Mouse (Mus musculus) v-Abl transformed pro-B cells (cell line): ENCODE data around the gene Tbc1d10a.
"Not testable (repeated sequence)": the region's sequence is repeated elsewhere in the genome, so short reads cannot be mapped to it uniquely, and the experiment has no call there.

Source experiments
- in situ Hi-C, 2 experiments: fragments of 400-800 bp; cut with MboI; formaldehyde crosslinking; loops; one replicate each; pipeline ENCODE4 v1.15.1; 2025; ENCODE audit not compliant: unreplicated experiment in 2 of 2

Tbc1d10a gene

DNA sequence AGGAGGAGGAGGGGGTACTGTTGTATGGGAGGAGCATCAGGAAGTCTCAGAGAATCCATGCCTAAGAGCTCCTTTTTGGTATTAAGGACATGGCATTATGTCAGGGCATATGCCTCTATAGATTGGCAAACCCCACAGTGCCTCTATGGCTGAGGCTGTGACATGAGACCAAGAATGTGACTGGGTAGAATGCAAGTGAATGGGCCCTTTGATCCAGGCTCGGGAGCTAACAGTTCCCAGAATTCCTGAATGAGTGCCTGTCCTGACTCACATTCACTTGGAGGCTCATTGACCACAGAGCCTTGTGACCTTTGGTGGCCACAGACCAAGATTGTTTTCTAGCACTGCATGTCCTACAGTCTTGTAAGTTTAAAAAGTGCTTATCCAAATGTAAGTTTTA lies 4.5 kb upstream of the Tbc1d10a start:
- in situ Hi-C loops = no loop called here

- in situ Hi-C loops = no loop called here
Measured at GRCm38 (mm10) chr11:4183511-4183910, 3.1 kb upstream of the Tbc1d10a start.

GRCm38 (mm10) chr11:4184251-4184952 lies 2.2 kb upstream of the Tbc1d10a start:
- in situ Hi-C loops = no loop called here

- in situ Hi-C loops = not testable (repeated sequence)
Measured at GRCm38 (mm10) chr11:4185480-4185879, 1.1 kb upstream of the Tbc1d10a start.

GRCm38 (mm10) chr11:4187318-4187700 lies 720 bp downstream of the Tbc1d10a start:
- in situ Hi-C loops = no loop called here

- in situ Hi-C loops = no loop called here
Measured at GRCm38 (mm10) chr11:4189182-4189581, 2.6 kb downstream of the Tbc1d10a start.

- in situ Hi-C loops = no loop called here
Measured at GRCm38 (mm10) chr11:4190677-4191076, 4.1 kb downstream of the Tbc1d10a start.

DNA sequence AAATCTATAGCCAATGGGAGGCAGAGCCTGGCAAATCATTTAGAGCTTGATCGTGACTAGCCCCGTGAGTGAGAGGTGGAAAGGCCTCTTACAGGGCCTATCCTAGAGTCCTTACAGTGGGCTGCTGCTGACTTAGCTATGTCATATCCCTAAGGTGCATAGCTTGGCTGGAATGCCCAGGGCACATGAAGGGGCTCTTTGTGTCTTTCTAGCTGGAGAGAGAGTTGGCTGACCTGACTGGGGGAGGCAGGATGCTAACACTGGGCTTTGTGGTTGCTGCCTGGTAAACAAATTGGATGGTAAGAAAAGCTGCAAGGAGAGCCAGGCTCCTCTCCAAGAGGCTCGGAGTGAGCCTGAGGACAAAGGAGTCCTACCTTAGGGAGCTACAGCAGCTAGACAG lies 6.2 kb downstream of the Tbc1d10a start:
- in situ Hi-C loops = no loop called here

DNA sequence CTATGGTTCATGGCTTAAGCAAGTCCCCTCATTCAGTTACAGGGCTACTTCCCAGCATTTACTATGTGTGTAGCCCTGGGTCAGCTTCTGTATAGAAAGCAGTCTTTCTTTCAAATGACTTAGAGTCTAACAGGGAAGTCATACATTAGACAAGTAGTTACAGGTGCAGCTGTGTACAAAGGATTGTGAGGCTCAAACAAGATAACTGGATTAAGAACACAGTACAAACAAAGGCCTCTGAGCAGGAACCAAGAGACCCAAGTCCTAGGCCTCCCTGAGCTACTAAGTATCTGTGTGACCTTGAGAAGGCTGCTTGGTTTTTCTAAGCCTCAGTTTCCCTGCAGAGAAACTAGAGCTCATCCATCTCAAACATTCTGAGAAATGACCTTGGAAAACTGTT lies 6.8 kb downstream of the Tbc1d10a start:
- in situ Hi-C loops = no loop called here

DNA sequence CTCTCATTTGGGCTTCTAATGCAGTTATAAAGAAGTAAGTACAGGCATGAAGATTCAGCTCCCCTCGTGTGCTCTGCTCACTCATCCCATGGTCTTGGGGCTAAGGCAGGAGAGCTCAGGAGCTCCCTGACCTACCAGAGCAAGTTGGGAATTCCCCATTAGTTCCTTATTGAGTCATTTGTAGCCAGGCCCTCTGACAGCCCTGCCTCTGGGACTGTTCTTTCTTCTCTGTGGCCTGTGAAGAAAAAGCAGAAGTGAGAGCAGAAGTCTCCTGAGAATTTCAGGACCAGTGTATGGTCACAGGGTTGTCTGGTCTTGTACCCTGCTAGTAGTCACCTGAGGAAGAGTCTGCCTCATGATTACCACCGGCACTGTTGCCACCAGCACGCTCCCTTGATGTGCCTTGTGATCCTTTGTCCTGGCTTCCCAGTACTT lies 9.0 kb downstream of the Tbc1d10a start:
- in situ Hi-C loops = no loop called here

DNA sequence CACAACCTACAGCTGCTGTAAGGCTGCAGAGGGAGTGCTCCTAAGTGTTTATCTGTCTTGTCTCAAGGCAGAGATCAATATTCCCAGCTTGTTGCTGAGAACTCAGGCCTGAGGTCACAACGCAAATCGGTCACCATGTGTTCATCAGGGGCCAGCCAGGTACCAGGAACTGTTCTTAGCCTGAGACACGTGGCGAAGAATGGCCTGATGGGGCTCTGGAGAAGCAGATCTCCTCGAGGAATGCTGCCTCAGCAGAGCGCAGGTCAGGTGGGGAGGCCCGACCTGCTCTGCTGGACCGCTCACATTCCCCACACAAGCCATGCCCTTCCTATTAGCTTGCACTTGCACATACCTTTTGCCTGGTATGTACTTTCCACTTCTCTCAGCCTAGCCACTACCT lies 10.0 kb downstream of the Tbc1d10a start:
- in situ Hi-C loops = no loop called here

DNA sequence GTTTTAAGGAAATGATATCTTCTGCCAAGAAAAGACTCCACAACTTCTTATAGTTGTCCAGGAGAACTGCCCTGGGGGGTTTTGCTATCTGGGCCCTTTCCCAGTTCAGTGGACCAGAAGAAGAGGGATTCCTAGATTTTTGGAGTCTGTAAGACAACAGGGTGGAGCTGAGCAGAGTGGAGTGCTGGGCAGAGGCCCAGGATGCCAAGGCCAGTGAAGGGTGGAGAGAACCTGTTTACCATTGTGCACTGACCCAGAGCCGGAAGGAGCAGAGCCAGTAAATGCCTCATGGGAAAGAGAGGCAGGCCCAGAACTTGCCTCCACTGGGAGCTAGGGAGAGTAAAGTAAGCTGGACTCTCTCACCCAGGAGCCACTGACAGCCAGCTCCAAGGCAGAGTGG lies 11.1 kb downstream of the Tbc1d10a start:
- in situ Hi-C loops = no loop called here

DNA sequence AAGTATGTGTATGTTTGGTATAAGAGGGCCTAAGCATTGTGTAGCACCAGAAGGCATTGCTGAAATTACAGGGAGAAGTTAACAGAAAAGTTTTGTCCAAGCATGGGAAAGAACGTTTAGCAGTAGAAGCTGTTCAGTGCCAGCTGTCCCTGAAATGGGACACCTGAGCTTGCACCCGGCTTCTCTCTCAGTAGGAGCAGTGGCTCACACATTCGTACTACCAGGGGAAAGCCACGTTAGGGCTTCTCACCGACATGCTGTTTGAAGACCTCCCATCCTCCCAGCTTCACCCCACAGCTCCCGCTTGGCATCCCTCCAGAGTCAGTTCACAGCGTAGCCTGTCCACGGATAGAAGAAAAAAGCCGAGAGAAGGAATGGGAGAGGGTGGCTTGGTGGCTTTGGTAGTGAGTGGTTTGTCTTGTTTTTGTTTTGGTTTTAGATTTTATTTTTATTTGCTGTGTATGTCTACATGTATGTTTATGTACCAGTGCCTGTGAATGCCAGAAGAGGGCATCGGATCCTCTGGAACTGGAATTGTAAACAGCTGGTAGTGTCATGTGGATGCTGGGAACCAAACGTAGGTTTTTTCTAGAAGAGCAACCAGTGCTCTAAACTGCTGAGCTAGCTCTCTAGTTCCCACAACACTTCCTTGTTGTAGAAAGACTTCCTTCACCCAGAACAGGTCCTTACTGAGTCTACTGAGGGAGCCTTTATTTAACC lies 15.6 kb downstream of the Tbc1d10a start:
- in situ Hi-C loops = no loop called here

DNA sequence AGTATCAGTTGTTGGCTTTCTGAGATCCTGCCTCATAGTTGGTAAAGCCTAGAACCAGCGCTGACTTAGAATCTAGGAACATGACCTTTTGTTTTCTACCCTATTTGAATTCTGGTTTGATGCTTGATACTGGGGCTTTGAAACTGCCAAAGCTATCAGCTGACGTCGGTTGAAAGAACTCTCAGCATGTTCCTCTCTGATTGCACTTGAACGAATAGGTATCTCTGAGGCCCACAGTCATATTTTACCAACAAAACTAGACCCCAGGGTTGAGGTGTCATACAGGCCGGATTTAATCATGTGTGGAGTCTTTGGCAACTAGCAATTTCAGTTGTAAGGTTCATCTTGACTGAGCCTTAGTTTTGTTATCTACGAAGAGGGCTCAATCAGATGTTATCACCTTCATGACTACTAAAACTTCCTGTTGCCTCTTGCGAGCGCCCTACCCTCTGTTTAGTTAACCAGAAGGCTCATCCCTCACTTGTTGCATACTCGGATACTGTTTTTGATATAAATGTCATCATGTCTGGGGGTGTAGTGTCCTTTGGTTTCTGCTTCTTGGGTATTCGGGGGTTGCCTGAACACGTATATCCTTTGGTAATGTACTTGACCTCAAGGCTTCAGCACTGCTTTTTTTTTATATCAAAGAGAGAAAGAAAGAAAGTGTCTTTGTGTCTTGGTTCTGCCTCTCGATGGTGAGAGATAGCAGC lies 16.6 kb downstream of the Tbc1d10a start:
- in situ Hi-C loops = no loop called here

GRCm38 (mm10) chr11:4203705-4204074 lies 17.1 kb downstream of the Tbc1d10a start:
- in situ Hi-C loops = no loop called here

- in situ Hi-C loops = no loop called here
Measured at GRCm38 (mm10) chr11:4205097-4205655, 18.6 kb downstream of the Tbc1d10a start.

- in situ Hi-C loops = no loop called here
Measured at GRCm38 (mm10) chr11:4205951-4206350, 19.4 kb downstream of the Tbc1d10a start.

DNA sequence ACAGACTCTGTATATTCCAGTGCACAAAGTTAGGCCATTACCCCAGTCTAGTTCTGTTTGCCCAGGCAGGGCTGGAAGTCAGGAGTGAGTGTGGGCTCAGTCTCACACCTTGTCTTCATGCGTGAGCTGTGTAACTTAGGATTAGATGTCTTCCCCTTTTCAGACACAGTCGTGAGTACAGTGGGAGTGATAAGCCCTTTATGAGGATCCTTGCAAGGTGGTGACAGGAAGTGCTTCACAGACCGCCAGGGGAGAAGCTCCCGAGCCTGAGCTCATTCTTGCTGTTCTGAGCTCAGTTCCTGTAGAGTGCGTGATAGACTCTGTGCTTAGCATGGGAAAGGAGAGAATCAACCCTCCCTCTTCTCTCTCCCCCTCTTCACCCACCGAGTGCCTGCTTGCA lies 20.0 kb downstream of the Tbc1d10a start:
- in situ Hi-C loops = no loop called here

DNA sequence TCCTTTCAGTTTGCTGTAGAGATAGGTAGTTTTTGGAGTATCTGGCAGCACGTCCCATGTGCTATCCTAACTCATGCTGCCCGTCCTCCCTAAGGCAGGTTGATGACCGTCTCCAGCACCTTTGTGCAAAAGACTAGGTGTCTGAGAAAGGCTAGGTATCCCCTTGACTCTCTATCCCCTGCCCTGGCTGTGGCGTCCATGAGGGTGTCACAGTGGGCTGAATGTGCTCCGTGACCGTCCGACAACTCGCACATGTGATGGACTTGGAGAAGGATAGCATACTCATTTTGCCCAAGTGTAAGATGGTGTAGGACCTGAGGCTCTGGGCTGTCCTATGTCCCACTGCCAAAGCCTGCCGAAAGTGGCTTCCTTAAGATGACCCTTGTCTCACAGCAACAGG lies 21.1 kb downstream of the Tbc1d10a start:
- in situ Hi-C loops = no loop called here

GRCm38 (mm10) chr11:4209556-4209955 lies 23.0 kb downstream of the Tbc1d10a start:
- in situ Hi-C loops = no loop called here

GRCm38 (mm10) chr11:4210786-4211185 lies 24.2 kb downstream of the Tbc1d10a start:
- in situ Hi-C loops = no loop called here
